Mouse (Mus musculus): Measurements from ENCODE around the gene Nol9. TPM values are rescaled to one million over a fixed set of nuclear protein-coding genes. Genes with fewer than 3 reads are reported as not detected.

The Nol9 gene
- polyA plus RNA-seq, 1 experiment = 18.2 TPM

- H3K4me1 ChIP-seq (ENCODE audit: control insufficient read depth, insufficient read depth, low read length) = peaks cover 18% of the 10 kb centered on the region
- DNase-seq = peak; percentile 53
- TF ChIP-seq CTCF (IDR thresholded peaks at IDR 0.05; ENCODE audit: insufficient read depth, low read length) (no peak), POLR2A (IDR thresholded peaks at IDR 0.05; ENCODE audit: borderline replicate concordance, extremely low read depth, low read depth, low read length) (no peak)
- H3K4me3 ChIP-seq (replicated peaks; ENCODE audit: extremely low read depth, low read depth, low read length) = peak overlapping the region; percentile 68
- WGBS = under 1% methylated on average over 115 of the region's 115 CpGs
Observed at GRCm38 (mm10) chr4:152009076-152010051, 29.8 kb upstream of the Nol9 start.

GRCm38 (mm10) chr4:152010091-152010706 is 28.9 kb upstream of the Nol9 start:
- TF ChIP-seq CTCF (IDR thresholded peaks at IDR 0.05; ENCODE audit: insufficient read depth, low read length) (no peak), POLR2A (IDR thresholded peaks at IDR 0.05; ENCODE audit: borderline replicate concordance, extremely low read depth, low read depth, low read length) (peak; percentile 61; the same call in 1 of the 2 replicates)
- peak overlapping the region; percentile 68 for H3K4me3 ChIP-seq (replicated peaks; ENCODE audit: extremely low read depth, low read depth, low read length)
- DNase-seq = peak; percentile 53
- peaks cover 18% of the 10 kb centered on the region for H3K4me1 ChIP-seq (ENCODE audit: control insufficient read depth, insufficient read depth, low read length)
- 3% methylated on average over 10 of the region's 10 CpGs for WGBS

GRCm38 (mm10) chr4:152010707-152011134 is 28.4 kb upstream of the Nol9 start:
- WGBS = 13% methylated on average over 13 of the region's 13 CpGs
- Histone ChIP-seq H3K4me1 (ENCODE audit: control insufficient read depth, insufficient read depth, low read length) (peaks cover 18% of the 10 kb centered on the region), H3K4me3 (replicated peaks; ENCODE audit: extremely low read depth, low read depth, low read length) (peak overlapping the region; percentile 68)
- no peak for TF ChIP-seq POLR2A (IDR thresholded peaks at IDR 0.05; ENCODE audit: borderline replicate concordance, extremely low read depth, low read depth, low read length)
- no peak for TF ChIP-seq CTCF (IDR thresholded peaks at IDR 0.05; ENCODE audit: insufficient read depth, low read length)
- DNase-seq = no peak

- Histone ChIP-seq H3K4me1 (ENCODE audit: control insufficient read depth, insufficient read depth, low read length) (peaks cover 18% of the 10 kb centered on the region), H3K4me3 (replicated peaks; ENCODE audit: extremely low read depth, low read depth, low read length) (peak overlapping the region; percentile 68)
- peak; percentile 30 for DNase-seq
- WGBS = 64% methylated on average over 8 of the region's 8 CpGs
- TF ChIP-seq CTCF (IDR thresholded peaks at IDR 0.05; ENCODE audit: insufficient read depth, low read length) = no peak
- TF ChIP-seq POLR2A (IDR thresholded peaks at IDR 0.05; ENCODE audit: borderline replicate concordance, extremely low read depth, low read depth, low read length) = no peak
Observed at GRCm38 (mm10) chr4:152011171-152011760, 27.9 kb upstream of the Nol9 start.

GRCm38 (mm10) chr4:152012109-152012508 is 27.0 kb upstream of the Nol9 start:
- no peak overlapping the region for H3K4me3 ChIP-seq (replicated peaks; ENCODE audit: extremely low read depth, low read depth, low read length)
- no peak for TF ChIP-seq POLR2A (IDR thresholded peaks at IDR 0.05; ENCODE audit: borderline replicate concordance, extremely low read depth, low read depth, low read length)
- no peak for TF ChIP-seq CTCF (IDR thresholded peaks at IDR 0.05; ENCODE audit: insufficient read depth, low read length)
- peaks cover 17% of the 10 kb centered on the region for H3K4me1 ChIP-seq (ENCODE audit: control insufficient read depth, insufficient read depth, low read length)
- 90% methylated on average over 16 of the region's 16 CpGs for WGBS
- DNase-seq = no peak

GRCm38 (mm10) chr4:152013036-152013813 is 25.9 kb upstream of the Nol9 start:
- WGBS = 71% methylated on average over 12 of the region's 12 CpGs
- Histone ChIP-seq H3K4me1 (ENCODE audit: control insufficient read depth, insufficient read depth, low read length) (peaks cover 9% of the 10 kb centered on the region), H3K4me3 (replicated peaks; ENCODE audit: extremely low read depth, low read depth, low read length) (no peak overlapping the region)
- DNase-seq = peak; percentile 33
- no peak for TF ChIP-seq POLR2A (IDR thresholded peaks at IDR 0.05; ENCODE audit: borderline replicate concordance, extremely low read depth, low read depth, low read length)
- TF ChIP-seq CTCF (IDR thresholded peaks at IDR 0.05; ENCODE audit: insufficient read depth, low read length) = no peak

GRCm38 (mm10) chr4:152019073-152019472 is 20.0 kb upstream of the Nol9 start:
- TF ChIP-seq POLR2A (IDR thresholded peaks at IDR 0.05; ENCODE audit: borderline replicate concordance, extremely low read depth, low read depth, low read length) (no peak), CTCF (IDR thresholded peaks at IDR 0.05; ENCODE audit: insufficient read depth, low read length) (no peak)
- no peak for DNase-seq
- WGBS = 84% methylated on average over 6 of the region's 6 CpGs
- Histone ChIP-seq H3K4me1 (ENCODE audit: control insufficient read depth, insufficient read depth, low read length) (no peaks in the 10 kb centered on the region), H3K4me3 (replicated peaks; ENCODE audit: extremely low read depth, low read depth, low read length) (no peak overlapping the region)

GRCm38 (mm10) chr4:152020024-152020423 is 19.1 kb upstream of the Nol9 start:
- WGBS = 88% methylated on average over 21 of the region's 21 CpGs
- TF ChIP-seq CTCF (IDR thresholded peaks at IDR 0.05; ENCODE audit: insufficient read depth, low read length) (no peak), POLR2A (IDR thresholded peaks at IDR 0.05; ENCODE audit: borderline replicate concordance, extremely low read depth, low read depth, low read length) (no peak)
- peaks cover 2% of the 10 kb centered on the region; the same call in 1 of the 2 replicates for H3K4me1 ChIP-seq (ENCODE audit: control insufficient read depth, insufficient read depth, low read length)
- no peak for DNase-seq
- no peak overlapping the region for H3K4me3 ChIP-seq (replicated peaks; ENCODE audit: extremely low read depth, low read depth, low read length)
